Mouse (Mus musculus) G1E (cell line): ENCODE measurements around the gene Snrpa. TPM values are rescaled to one million over a fixed set of nuclear protein-coding genes. Genes with fewer than 3 reads are reported as not detected.

Experiments
- ATAC-seq: 2 replicates; pipeline ENCODE4 v1.8.0; 2016; ENCODE audit warnings: mild to moderate bottlenecking; ENCODE audit not compliant: insufficient number of reproducible peaks, poor library complexity, low FRiP score, severe bottlenecking; ENCODE audit errors: extremely low read depth
- DNase-seq: peaks from one replicate; pipeline ENCODE4 v3.0.0; 2012; ENCODE audit warnings: low spot score
- H3K27me3 ChIP-seq: 2 replicates; pipeline ENCODE4 v1.6.1; 2012; ENCODE audit warnings: mild to moderate bottlenecking, low read length, inconsistent platforms; ENCODE audit not compliant: insufficient read depth
- H3K36me3 ChIP-seq: replicated peaks from 2 replicates; pipeline ENCODE3; 2012; ENCODE audit warnings: mild to moderate bottlenecking, inconsistent platforms
- H3K4me1 ChIP-seq: 2 replicates; pipeline ENCODE4 v1.6.1; 2012; ENCODE audit warnings: low read depth, low read length, inconsistent platforms, mixed read lengths; ENCODE audit not compliant: insufficient read depth
- H3K4me3 ChIP-seq: 2 replicates; pipeline ENCODE4 v1.5.1; 2012; ENCODE audit warnings: low read depth, mild to moderate bottlenecking, inconsistent platforms, low read length, moderate library complexity, mixed read lengths
- H3K9me3 ChIP-seq: replicated peaks from 2 replicates; pipeline ENCODE4 v1.6.1; 2012; ENCODE audit warnings: inconsistent platforms
- CTCF ChIP-seq: IDR thresholded peaks from 2 replicates; pipeline ENCODE4 v1.5.1; 2012; ENCODE audit warnings: low read depth, low read length, inconsistent platforms, mixed read lengths
- GATA1 ChIP-seq: IDR thresholded peaks from 2 replicates; pipeline ENCODE4 v1.6.1; 2012; ENCODE audit warnings: borderline replicate concordance, low read length, inconsistent platforms, mixed read lengths
- GATA2 ChIP-seq: IDR thresholded peaks from 2 replicates; pipeline ENCODE4 v1.6.1; 2012; ENCODE audit warnings: low read depth, low read length, inconsistent platforms, borderline replicate concordance
- POLR2AphosphoS5 ChIP-seq: IDR thresholded peaks from 2 replicates; pipeline ENCODE4 v1.6.1; 2012; ENCODE audit warnings: low read depth, low read length, inconsistent platforms; ENCODE audit not compliant: insufficient replicate concordance
- TAL1 ChIP-seq: conservative IDR thresholded peaks from 2 replicates; pipeline ENCODE4 v1.6.1; 2012; ENCODE audit warnings: low read depth, low read length, inconsistent platforms, mixed read lengths
- polyA plus RNA-seq: library from polyadenylated mRNA; stranded (reverse); fragments of >175 nt; gene quantifications from 2 replicates; pipeline ENCODE4 v1.2.3, GENCODE M21; 2012
- total RNA-seq, 2 experiments: library from RNA; stranded (forward) in 1 of 2; stranded (reverse) in 1 of 2; fragments of 200-1000 nt in 1 of 2; fragments of >200 nt in 1 of 2; fragmentation: Nextera tagmentation in 1 of 2; gene quantifications; 2 replicates each; pipeline ENCODE4 v1.2.3; 2014 to 2017

Snrpa gene
- total and polyA plus RNA-seq, 3 experiments: 96.6 to 608 (median 249) TPM

DNA sequence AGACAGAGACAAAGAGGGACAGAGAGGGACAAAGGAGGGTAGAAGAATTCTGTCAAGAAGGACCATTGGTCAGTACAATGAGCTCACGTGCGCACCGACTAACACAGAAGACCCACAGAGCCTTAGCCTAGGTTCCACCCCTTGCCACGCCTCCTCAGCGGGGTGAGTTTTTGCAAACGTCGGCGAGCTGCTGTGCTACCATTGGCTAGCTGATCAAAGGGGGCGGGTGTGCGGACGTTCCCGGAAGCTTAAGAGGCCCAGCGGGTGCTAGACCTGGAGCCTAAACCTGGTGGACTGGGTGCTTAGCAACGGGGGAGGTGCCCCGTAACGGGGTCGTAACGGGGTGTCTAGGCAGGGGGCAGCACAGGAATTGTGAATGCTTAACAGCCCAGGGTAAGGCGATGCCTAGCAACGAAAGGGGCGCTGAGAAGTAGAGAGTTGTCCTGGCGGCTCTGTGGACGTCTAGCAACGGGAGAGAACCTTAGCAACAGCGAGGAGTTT lies 36.8 kb upstream of the Snrpa start, which contains the start of gene Coq8b:
TSS of gene Coq8b (plus strand) at position 243 of the 501 bp plus-strand sequence.
- DNase-seq (peak; percentile 97), ATAC-seq (peak; percentile 91)
- Histone ChIP-seq H3K4me3 (peak within 1 kb of the TSS; percentile 77), H3K9me3 (no peaks in the 10 kb centered on the region), H3K4me1 (peaks cover 45% of the 10 kb centered on the region), H3K27me3 (no peaks in the 10 kb centered on the region), H3K36me3 (peaks cover 35% of the 10 kb centered on the region)
- TF ChIP-seq POLR2AphosphoS5: no peak
- TF ChIP-seq TAL1: no peak
- TF ChIP-seq CTCF: no peak
- no peak for TF ChIP-seq GATA1
- TF ChIP-seq GATA2: no peak

DNA sequence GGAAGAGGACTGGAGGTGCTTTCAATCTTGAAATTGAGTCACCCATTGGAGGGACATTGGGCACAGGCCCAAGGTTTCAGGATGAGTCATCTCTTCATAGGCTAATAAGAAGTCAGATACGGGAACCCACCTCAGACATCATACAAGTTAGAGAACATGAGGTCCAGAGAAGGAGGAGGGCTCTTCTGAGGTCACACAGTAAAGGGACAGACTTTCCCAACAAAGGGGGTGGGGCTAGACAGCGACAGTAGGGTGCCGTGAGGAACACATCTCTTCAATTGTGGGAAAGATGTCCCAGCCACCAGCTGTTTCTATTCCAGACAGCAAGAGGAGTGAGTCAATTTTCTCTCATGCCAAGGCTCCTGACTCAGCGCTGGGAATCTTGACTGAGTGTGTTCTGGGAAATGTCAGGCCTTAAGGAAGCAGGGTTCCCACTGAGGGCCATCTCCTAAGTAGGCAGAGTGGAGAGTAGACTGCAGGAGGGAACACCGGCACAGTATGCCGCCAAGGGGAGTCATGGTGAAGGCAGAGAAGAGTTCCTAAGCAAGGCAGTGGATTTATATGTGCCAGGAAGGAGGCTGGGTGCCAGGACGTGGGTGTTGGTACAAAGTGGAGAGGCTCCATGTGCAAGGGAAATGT lies 35.7 kb upstream of the Snrpa start:
- no peak for DNase-seq
- peaks cover 52% of the 10 kb centered on the region for H3K4me1 ChIP-seq

DNA sequence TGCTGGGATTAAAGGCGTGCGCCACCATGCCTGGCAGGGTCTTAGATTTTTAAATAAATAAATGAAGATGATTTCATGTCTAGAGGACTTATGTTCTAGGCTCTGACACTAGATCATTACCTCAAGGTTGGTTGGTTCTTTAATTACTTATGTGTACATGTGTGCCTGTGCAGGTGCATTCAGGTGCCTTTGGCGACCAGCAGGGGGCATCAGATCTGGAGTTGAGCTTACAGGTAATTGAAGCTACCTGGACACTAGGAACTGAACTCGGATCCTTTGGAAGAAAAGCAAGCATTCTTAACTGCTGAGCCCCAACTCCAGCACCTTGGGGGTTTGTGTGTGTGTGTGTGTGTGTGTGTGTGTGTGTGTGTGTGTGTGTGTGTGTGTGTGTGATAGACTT lies 34.7 kb upstream of the Snrpa start:
- no peaks in the 10 kb centered on the region for H3K27me3 ChIP-seq
- H3K4me3 ChIP-seq: no peak overlapping the region
- peaks cover 60% of the 10 kb centered on the region for H3K4me1 ChIP-seq
- TF ChIP-seq CTCF (no peak), GATA2 (no peak), GATA1 (no peak), POLR2AphosphoS5 (no peak), TAL1 (no peak)
- no peaks in the 10 kb centered on the region for H3K9me3 ChIP-seq
- H3K36me3 ChIP-seq: peaks cover 28% of the 10 kb centered on the region
- ATAC-seq (no peak), DNase-seq (no peak)

More for the DNA sequence above, 35.7 kb upstream of the Snrpa start:
- no peak for TF ChIP-seq CTCF
- TF ChIP-seq TAL1: no peak
- TF ChIP-seq GATA2: no peak
- no peak for TF ChIP-seq GATA1
- TF ChIP-seq POLR2AphosphoS5: no peak
- Histone ChIP-seq H3K36me3 (peaks cover 29% of the 10 kb centered on the region), H3K27me3 (no peaks in the 10 kb centered on the region), H3K9me3 (no peaks in the 10 kb centered on the region), H3K4me3 (no peak overlapping the region)
- ATAC-seq: no peak

DNA sequence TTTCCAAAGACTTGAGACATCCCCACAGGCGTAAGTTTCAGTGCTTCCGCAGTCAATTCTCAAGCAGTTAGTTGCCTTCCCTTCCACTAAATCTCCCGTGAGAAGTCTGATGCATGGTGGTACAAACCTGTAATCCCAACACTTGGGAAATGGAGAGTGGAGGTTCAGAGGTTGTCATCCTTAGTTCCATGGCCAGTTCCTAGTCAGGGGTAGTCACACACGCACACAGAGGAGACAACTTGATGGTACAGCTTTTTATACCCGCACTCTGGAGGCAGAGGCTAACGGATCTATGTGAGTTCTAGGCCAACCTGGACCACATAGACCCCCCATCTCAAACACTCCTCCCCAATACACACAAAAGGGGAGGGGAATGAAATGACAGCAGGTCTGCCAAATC lies 32.8 kb upstream of the Snrpa start:
- Histone ChIP-seq H3K9me3 (no peaks in the 10 kb centered on the region), H3K4me3 (peak overlapping the region; percentile 89), H3K4me1 (peaks cover 66% of the 10 kb centered on the region), H3K27me3 (no peaks in the 10 kb centered on the region), H3K36me3 (peaks cover 31% of the 10 kb centered on the region)
- ATAC-seq: no peak
- no peak for DNase-seq
- TF ChIP-seq GATA1 (no peak), CTCF (no peak), TAL1 (no peak), GATA2 (no peak), POLR2AphosphoS5 (no peak)

DNA sequence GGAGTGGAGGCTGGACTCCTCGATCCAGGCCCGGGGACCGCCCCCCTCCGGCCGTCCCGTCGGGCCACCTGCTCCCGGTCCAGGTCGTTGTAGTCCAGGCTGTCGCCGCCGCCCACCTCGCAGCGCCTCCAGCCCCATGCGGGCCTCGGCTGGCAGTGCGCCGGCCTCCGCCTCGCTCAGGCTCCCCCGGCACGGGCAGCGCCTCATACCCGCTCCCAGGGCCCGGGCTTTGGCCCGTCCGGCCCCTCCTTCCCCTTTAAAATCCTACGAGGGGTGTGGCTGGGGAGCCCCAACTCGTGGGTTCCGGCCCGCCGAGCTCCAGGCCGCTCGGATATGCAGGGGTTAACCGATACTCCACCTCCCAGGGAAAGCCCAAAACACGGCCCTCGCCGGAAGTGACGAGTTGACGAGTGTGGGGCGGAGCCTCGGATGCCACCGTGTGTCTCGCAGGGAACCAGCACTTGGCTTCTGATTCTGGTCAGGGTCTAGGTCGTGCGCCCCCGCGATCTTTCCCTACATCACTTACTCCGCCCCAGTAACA lies 32.3 kb upstream of the Snrpa start, which contains the start of gene Itpkc:
TSS of gene Itpkc (minus strand) at position 381 of the 541 bp plus-strand sequence.
- Histone ChIP-seq H3K36me3 (peaks cover 33% of the 10 kb centered on the region), H3K27me3 (no peaks in the 10 kb centered on the region), H3K4me1 (peaks cover 66% of the 10 kb centered on the region), H3K9me3 (no peaks in the 10 kb centered on the region), H3K4me3 (peak within 1 kb of the TSS; percentile 89)
- TF ChIP-seq GATA2: no peak
- TF ChIP-seq TAL1: no peak
- ATAC-seq: peak; percentile 66
- peak; percentile 88 for DNase-seq

DNA sequence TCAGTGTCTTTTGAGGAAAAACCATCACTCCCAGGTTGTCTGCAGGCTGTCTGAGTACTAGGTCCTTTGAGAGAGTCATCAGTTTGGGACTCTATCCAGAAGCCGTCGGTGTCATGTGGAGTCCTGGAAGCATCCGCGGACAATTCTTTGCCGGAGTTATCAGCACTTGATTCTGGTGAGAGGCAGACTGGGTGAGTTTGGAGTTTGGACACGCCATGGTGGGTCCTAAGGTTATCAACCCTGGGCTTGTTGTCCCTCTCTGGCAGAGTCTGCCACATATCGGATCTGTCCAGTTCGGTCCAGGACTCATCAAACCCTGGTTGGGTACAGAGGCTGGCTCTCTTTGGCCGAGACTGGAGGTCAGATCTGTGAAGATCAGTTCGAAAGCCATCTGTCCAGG lies 31.6 kb upstream of the Snrpa start:
- DNase-seq (no peak), ATAC-seq (no peak)
- H3K4me1 ChIP-seq: peaks cover 71% of the 10 kb centered on the region

More for the DNA sequence above, 31.6 kb upstream of the Snrpa start:
- H3K9me3 ChIP-seq: no peaks in the 10 kb centered on the region
- H3K27me3 ChIP-seq: no peaks in the 10 kb centered on the region
- H3K4me3 ChIP-seq: peak overlapping the region; percentile 89
- peaks cover 39% of the 10 kb centered on the region for H3K36me3 ChIP-seq
- TF ChIP-seq CTCF (no peak), GATA2 (no peak), GATA1 (no peak), POLR2AphosphoS5 (no peak), TAL1 (no peak)
